Mouse (Mus musculus) left cerebral cortex, adult 8-10 months (tissue): ENCODE results near the gene Pigl. TPM values are rescaled to one million over a fixed set of nuclear protein-coding genes. Genes with fewer than 3 reads are reported as not detected.

Experiments used
- DNase-seq, 2 experiments: peaks; one replicate each; pipeline ENCODE4 v3.0.0; 2022; ENCODE audit warnings: low spot score in 2 of 2
- total RNA-seq, 4 experiments: library from RNA; stranded (reverse); gene quantifications; 2 replicates each; pipeline ENCODE4 v1.2.4; 2022

The Pigl gene
- total RNA-seq, 4 experiments from 2014 or later: 4.7 to 6.6 (median 5.9) TPM

GRCm38 (mm10) chr11:62557205-62557604, 98.9 kb downstream of the Pigl start:
- DNase-seq: no peak

- no peak for DNase-seq
Measured at GRCm38 (mm10) chr11:62558152-62558551, 99.9 kb downstream of the Pigl start.

GRCm38 (mm10) chr11:62558961-62559646, 100.8 kb downstream of the Pigl start:
- no peak for DNase-seq

GRCm38 (mm10) chr11:62560463-62561016, 102.3 kb downstream of the Pigl start:
- no peak for DNase-seq

GRCm38 (mm10) chr11:62563590-62563989, 105.3 kb downstream of the Pigl start:
- no peak for DNase-seq

Other genes with a start within 250 kb of the Pigl start
- 1 to 10 TPM; 6.2 to 8.1 (median 7.1) TPM for gene Adora2b, start 209.5 kb upstream of the Pigl start, total RNA-seq
- gene Zswim7, start 177.1 kb upstream of the Pigl start, total RNA-seq: 10 to 100 TPM; 17.2 to 22.7 (median 18.7) TPM
- gene Ttc19, start 177.0 kb upstream of the Pigl start, total RNA-seq: 10 to 100 TPM; 82.4 to 93.4 (median 88.3) TPM
- gene Ncor1, start 81 bp downstream of the Pigl start, total RNA-seq: 100 to 1,000 TPM; 238 to 310 (median 267) TPM
- gene Cenpv, start 80.8 kb downstream of the Pigl start, total RNA-seq: 10 to 100 TPM; 29.2 to 35.6 (median 31.8) TPM
- 1,000 to 10,000 TPM; 1,765 to 1,972 (median 1,844) TPM for gene Ubb, start 92.7 kb downstream of the Pigl start, total RNA-seq
- 10 to 100 TPM; 17.9 to 20.2 (median 19.3) TPM for gene Trpv2, start 116.0 kb downstream of the Pigl start, total RNA-seq
- gene Lrrc75a, start 190.1 kb downstream of the Pigl start, total RNA-seq: 10 to 100 TPM; 18.8 to 21.2 (median 19.8) TPM
- 10 to 100 TPM; 21.5 to 34.3 (median 25.6) TPM for gene Mmgt2, start 190.2 kb downstream of the Pigl start, total RNA-seq